Comparison of ENCODE assay signal across 10 mouse cellular contexts in genomic region chrX:157355521-157355920, GRCm38 (mm10).
"Had no signal": no experiment of that assay in that cellular context is flagged by ENCODE, and none has a peak within 500 bp of the region (broad histone marks: within the 10 kb centered on the region; RNA-seq: fewer than 3 reads in every experiment).

No protein-coding gene starts in this region.

- DNase-seq: retina, postnatal 1 day; right cerebral cortex, postnatal 14 days; right cerebral cortex, postnatal 4 days; spleen, adult 18-20 months; thymus, adult 18-20 months; thymus, adult 2 months; thymus, postnatal 14 days; thymus, postnatal 25 days; thymus, postnatal 36 days; thymus, postnatal 4 days had no signal
